Mouse (Mus musculus) E14TG2a.4 (cell line): Measurements from ENCODE around the gene Stil.

Experiments used
- CTCF ChIP-seq: conservative IDR thresholded peaks from 2 replicates; pipeline ENCODE4 v1.5.1; 2014; ENCODE audit warnings: low read length
- POU5F1 ChIP-seq: IDR thresholded peaks from 2 replicates; pipeline ENCODE4 v1.6.1; 2014; ENCODE audit warnings: low read length, borderline replicate concordance

DNA sequence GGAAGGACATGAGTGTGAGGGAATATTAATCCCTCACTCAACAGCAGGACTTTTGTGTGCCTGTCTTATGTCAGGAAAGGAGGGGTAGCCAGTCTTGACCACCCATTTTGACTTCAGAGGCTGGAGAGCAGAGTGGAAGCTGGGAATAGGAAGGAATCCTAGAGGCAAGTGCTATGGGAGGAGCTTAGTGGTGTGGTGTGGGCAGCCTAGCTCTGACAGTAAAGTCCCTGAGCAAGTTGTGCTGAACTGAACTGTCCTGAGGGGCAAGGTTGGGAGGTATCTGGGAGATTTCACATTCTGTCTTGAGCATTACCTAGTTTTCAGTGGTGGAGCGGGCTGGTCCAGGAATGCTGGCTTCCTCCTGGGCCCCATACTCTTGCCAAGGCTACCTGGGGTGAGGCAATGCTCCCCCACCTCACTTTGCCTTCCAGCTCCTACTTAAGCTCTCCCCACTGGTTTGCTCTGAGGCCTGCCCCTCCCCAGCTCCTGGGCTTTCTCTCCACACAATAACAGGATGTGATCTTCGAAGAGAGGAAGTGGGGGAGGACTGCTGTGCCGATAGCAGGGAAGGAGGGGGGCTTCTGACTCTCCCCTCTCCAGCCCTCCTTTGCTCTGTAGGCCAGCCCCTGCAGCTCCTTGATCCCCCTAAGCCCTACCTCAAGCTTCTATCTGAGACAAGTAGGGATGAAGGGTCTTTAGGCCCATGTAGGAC, 75.4 kb downstream of the Stil start:
- no peak for TF ChIP-seq POU5F1
- TF ChIP-seq CTCF: no peak
